Mouse (Mus musculus) embryonic fibroblast, embryonic 13.5 days (primary cell): ENCODE results near the gene Mrps18c. TPM values are rescaled to one million over a fixed set of nuclear protein-coding genes. Genes with fewer than 3 reads are reported as not detected.

Experiments used
- H3K27ac ChIP-seq: 2 replicates; pipeline ENCODE4 v1.5.1; 2012; ENCODE audit warnings: low read length, control low read depth, inconsistent platforms; ENCODE audit not compliant: insufficient read depth
- H3K4me1 ChIP-seq: 2 replicates; pipeline ENCODE4 v1.6.1; 2011; ENCODE audit warnings: low read length; ENCODE audit not compliant: control insufficient read depth, insufficient read depth
- H3K4me3 ChIP-seq: 2 replicates; pipeline ENCODE4 v1.5.1; 2011; ENCODE audit warnings: mild to moderate bottlenecking, control low read depth, low read length; ENCODE audit not compliant: insufficient read depth
- CTCF ChIP-seq: IDR thresholded peaks from 2 replicates; pipeline ENCODE4 v1.5.1; 2011; ENCODE audit warnings: mild to moderate bottlenecking, control low read depth, low read length, moderate library complexity, borderline replicate concordance; ENCODE audit not compliant: insufficient read depth
- POLR2A ChIP-seq: IDR thresholded peaks from 2 replicates; pipeline ENCODE4 v1.6.1; 2011; ENCODE audit warnings: low read depth, mild to moderate bottlenecking, control low read depth, low read length, moderate library complexity
- polyA plus RNA-seq: library from polyadenylated mRNA; stranded (reverse); fragments of >200 nt; gene quantifications from 2 replicates; pipeline ENCODE4 v1.2.4, GENCODE M21; 2011; ENCODE audit warnings: low read depth; ENCODE audit not compliant: missing spikeins, insufficient read length

Gene Mrps18c
- polyA plus RNA-seq, 1 experiment = 122 TPM

DNA sequence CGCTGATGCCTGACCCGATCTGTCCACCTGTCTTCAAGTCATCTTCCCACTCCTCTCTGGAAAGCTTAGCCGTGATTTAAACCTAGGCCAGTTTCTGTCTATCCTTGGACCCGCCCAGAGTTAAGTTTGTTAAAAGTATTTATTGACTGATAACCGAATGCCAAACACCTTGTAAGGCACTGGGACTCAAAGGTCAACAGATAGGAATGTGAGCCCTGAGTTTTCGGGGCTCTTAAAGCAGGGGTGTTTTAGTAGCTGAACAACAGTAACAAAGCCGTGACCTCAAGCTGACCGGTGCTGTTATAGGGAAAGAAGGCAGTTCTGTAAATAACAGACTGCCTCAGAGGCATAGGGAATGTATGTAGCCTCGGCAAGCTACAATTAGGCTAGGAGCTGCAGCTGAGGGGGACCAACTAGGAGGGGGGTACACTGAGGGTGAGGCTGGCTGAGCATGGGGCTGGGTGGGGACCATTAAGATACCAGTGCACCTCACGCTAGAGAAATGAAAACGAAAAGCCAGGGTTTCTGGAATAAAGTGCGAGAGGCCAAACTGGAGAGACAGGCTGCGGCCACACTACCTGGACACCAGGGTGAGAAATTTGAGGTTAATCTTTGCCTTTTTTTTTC is 22.5 kb upstream of the Mrps18c start:
- TF ChIP-seq POLR2A = no peak
- TF ChIP-seq CTCF = no peak
- Histone ChIP-seq H3K4me3 (no peak overlapping the region), H3K27ac (no peak overlapping the region), H3K4me1 (no peaks in the 10 kb centered on the region)

DNA sequence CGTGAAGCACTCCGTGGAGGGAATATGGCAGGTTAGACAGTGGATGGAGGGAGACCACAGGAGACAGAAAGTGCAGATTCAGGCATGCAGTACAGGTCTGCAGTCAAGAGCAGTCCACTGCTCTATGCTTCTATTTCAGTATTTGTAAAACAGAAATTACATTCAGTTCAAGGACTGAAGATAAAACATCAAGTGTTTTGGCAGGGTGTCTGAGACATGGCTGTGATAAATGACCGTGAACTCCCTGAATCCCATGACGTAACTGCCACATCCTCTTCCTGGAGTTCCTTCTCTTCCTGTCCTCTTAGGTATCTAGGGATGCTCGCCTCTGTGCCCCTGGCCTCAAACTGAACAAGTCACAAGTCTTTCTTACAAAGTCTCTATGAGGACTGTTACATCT is 21.5 kb upstream of the Mrps18c start:
- TF ChIP-seq CTCF (no peak), POLR2A (no peak)
- no peak overlapping the region for H3K4me3 ChIP-seq
- no peak overlapping the region for H3K27ac ChIP-seq
- no peaks in the 10 kb centered on the region for H3K4me1 ChIP-seq

DNA sequence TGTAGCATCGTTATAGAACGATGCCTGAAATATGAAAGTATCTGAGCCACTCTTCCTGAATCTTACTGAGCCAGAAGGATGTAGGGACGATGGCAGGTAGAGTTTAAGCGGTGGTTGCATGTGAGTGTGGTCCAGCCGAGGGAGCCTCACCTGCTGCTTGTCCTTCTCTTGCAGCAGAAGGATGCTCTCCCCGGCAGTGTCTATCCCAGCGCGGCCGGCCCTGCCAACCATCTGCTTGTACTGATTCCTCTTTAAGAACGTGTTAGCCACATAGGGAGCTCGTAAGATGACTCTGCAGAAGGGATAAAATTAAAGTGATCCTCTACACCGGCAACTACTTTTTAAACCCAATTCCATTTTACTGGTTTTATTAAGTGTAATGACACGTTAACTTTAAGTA is 19.4 kb upstream of the Mrps18c start:
- H3K4me1 ChIP-seq = no peaks in the 10 kb centered on the region
- no peak overlapping the region for H3K27ac ChIP-seq
- no peak overlapping the region for H3K4me3 ChIP-seq
- no peak for TF ChIP-seq POLR2A
- no peak for TF ChIP-seq CTCF

- Histone ChIP-seq H3K4me3 (no peak overlapping the region), H3K27ac (no peak overlapping the region), H3K4me1 (no peaks in the 10 kb centered on the region)
- no peak for TF ChIP-seq POLR2A
- TF ChIP-seq CTCF = no peak
Measured at GRCm38 (mm10) chr5:100787527-100787926, 10.9 kb upstream of the Mrps18c start.

DNA sequence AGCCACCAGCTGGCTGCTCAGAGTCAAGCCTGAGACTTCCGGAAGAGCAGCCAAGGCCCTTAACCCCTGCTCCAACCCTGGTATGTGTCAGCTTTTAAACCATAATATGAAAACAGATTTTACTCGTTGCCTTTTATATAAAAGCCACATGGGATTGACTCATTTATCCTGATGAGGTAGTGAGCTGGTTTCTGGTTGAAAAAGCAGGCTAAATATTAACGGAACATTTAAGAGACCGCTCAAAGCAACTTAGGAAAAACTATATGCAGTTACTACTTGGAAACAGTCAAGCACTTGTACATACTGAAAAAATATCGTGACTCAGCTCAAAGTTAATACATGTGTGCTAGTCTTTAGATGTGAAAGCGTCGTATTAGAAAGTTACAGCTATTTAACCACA is 6.2 kb upstream of the Mrps18c start:
- TF ChIP-seq CTCF (no peak), POLR2A (no peak)
- Histone ChIP-seq H3K27ac (no peak overlapping the region), H3K4me1 (no peaks in the 10 kb centered on the region), H3K4me3 (no peak overlapping the region)

DNA sequence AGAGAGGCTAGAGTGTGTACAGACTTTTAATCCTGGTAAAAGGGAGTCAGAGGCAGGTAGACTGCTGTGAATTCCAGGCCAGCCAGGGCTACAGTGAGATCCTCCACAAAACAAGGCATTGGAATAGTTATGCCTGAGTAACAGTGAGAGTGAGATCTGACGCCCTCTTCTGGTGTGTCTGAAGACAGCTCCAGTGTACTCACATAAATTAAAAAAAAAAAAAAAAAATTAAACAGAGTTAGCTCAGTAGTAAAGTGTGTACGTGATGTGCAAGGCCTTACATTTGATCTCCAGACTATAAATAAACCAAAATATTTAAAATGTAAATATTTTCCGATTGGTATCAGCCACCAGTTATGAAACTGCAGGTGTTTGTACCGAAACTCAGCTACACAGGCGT is 4.3 kb upstream of the Mrps18c start:
- no peak overlapping the region for H3K4me3 ChIP-seq
- no peaks in the 10 kb centered on the region for H3K4me1 ChIP-seq
- no peak for TF ChIP-seq POLR2A
- no peak for TF ChIP-seq CTCF
- no peak overlapping the region for H3K27ac ChIP-seq

DNA sequence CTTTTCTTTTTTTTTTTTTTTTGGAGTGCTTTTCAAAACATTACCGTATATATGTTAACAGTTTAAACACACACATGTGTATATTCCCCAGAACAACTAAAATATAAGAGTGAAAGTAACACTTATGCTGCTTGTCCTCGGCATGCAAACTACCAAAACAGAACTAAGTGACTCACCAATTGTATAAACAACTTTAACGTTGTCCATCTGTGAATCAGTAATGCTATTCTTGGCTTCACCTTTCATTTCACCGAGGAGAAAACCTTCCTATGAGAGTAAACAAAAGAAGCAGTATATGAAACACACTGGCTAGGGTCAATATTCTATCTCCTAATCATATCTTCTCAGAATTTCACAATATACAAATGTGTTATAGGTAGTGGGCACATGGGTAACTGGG is 19.9 kb downstream of the Mrps18c start:
- no peak for TF ChIP-seq CTCF
- no peak for TF ChIP-seq POLR2A
- Histone ChIP-seq H3K27ac (no peak overlapping the region), H3K4me1 (0 out of 2 replicates have a peak, but pooled peaks cover 2% of the 10 kb centered on the region), H3K4me3 (no peak overlapping the region)

DNA sequence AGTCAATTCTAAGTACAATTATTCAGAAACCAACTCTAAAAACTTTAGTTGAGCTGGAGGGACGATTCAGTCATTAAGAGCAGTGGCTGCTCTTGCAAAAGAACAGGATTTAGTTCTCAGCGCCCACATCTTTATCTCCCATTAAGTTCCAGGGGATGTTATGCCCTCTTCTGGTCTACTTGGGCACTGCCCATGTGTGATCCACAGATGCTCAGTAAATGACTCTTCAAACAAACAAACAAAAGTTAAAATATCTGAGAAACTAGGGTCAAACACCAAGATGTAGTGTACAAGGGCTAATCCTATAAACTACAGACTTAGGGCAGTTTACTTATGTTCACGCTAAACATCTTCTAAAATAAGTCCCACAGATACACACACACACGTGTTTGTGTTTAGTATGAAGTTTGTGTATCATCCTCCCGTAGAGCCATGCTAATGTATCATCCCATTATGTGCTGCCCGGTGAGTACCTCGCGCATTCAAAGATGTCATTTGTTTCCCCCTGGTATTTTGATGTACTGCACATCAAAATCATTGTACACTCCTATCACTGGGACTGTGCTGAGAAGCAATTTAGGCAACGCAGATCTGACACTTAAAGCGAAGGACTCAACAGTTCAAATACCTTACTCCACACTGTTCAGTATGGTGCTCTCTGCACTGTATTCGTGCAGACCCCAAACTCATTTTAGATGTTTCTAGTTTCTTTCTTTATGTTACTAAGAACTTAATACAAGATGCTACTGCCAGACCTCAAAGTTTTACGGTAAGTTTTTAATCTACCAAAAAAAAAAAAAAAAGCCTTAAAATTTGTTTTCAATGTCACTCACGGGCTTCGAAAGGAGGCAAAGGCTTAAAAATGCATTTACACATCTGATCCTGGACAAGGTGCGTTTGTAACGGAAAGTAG is 21.4 kb downstream of the Mrps18c start:
- 0 out of 2 replicates have a peak, but pooled peaks cover 2% of the 10 kb centered on the region for H3K4me1 ChIP-seq
- TF ChIP-seq CTCF = no peak
- H3K27ac ChIP-seq = no peak overlapping the region
- H3K4me3 ChIP-seq = peak overlapping the region; percentile 80

DNA sequence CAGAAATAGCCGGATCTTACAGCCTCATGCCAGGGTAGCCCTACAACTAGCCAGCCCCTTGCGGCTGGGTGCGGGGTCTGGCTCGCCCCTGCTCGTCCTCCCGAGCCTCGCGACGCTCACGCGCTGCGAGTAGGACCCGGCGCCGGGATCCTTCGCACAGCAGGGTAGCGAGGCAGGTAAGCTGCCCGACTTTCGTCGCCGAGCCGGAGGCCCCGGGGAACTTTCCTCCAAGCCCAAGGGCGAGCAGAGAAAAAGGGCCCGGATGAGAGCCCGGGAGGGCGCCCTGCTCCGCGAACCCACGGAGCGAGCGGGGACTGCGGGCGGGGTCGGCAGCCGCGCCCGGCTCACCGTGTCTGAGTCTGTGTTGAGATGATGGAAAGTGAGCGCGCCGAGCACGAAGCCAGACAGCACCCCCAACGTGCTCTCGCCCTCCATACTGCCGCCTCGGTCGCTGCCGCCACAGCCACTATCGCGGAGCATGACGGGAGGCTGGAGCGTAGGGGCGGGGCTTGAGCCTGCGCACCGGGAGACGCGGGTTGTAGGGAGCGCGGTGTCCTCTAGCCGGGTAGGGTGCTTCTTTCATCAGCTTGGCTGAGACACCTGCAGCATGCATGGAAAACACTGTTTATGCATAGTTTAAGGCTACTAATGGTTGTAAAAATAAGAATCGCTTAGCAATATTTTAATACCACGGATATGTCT is 22.2 kb downstream of the Mrps18c start, which contains the start of gene Abraxas1:
Gene Abraxas1, minus strand, starts transcription at position 483 of the 702 bp plus-strand sequence.
- H3K27ac ChIP-seq = no peak within 1 kb of the TSS
- no peak for TF ChIP-seq CTCF
- TF ChIP-seq POLR2A = peak; percentile 98
- H3K4me3 ChIP-seq = peak within 1 kb of the TSS; percentile 80
- 0 out of 2 replicates have a peak, but pooled peaks cover 2% of the 10 kb centered on the region for H3K4me1 ChIP-seq

GRCm38 (mm10) chr5:100821375-100821774 is 22.9 kb downstream of the Mrps18c start:
- 0 out of 2 replicates have a peak, but pooled peaks cover 2% of the 10 kb centered on the region for H3K4me1 ChIP-seq
- H3K4me3 ChIP-seq = no peak overlapping the region
- TF ChIP-seq CTCF = no peak
- no peak for TF ChIP-seq POLR2A
- no peak overlapping the region for H3K27ac ChIP-seq
